Comparison of ENCODE assay signal across 11 mouse cellular contexts in genomic region chr8:47787705-47788104, GRCm38 (mm10). TPM values are rescaled to one million over a fixed set of nuclear protein-coding genes. Genes with fewer than 3 reads are reported as not detected.
DNase-seq lines count a peak whose midpoint lies in the region; ATAC-seq and TF ChIP-seq lines count a peak whose summit lies in the region.
"Had no signal": no experiment of that assay in that cellular context is flagged by ENCODE, and none has a peak within 500 bp of the region (broad histone marks: within the 10 kb centered on the region; RNA-seq: fewer than 3 reads in every experiment).

No protein-coding gene starts in this region.

- no peak for TF ChIP-seq CTCF in lung, embryonic 14.5 days (IDR thresholded peaks at IDR 0.05; ENCODE audit: low read depth)

- no peak for ATAC-seq in lung, embryonic 14.5 days (ENCODE audit: insufficient read depth)
- ATAC-seq in forebrain, embryonic 11.5 days (replicated peaks; ENCODE audit: low FRiP score) = 0 out of 2 replicates have a peak, but pooled peaks have one; percentile 27
- ATAC-seq in hindbrain, embryonic 16.5 days = no peak

- no peaks in the 10 kb centered on the region for H3K27me3 ChIP-seq in lung, embryonic 14.5 days (ENCODE audit: insufficient read depth, low read length)
- H3K27me3 ChIP-seq in forebrain, embryonic 11.5 days (ENCODE audit: control insufficient read depth, insufficient read depth, low read length) = no peaks in the 10 kb centered on the region
- H3K27me3 ChIP-seq in hindbrain, embryonic 16.5 days (replicated peaks; ENCODE audit: control insufficient read depth, insufficient read depth, low read length) = no peaks in the 10 kb centered on the region
- H3K27me3 ChIP-seq: liver, embryonic 15.5 days had no signal

- no peak overlapping the region for H3K4me3 ChIP-seq in lung, embryonic 14.5 days (ENCODE audit: low read depth, low read length)
- H3K4me3 ChIP-seq in forebrain, embryonic 11.5 days (ENCODE audit: low read depth, low read length) = no peak overlapping the region
- no peak overlapping the region for H3K4me3 ChIP-seq in hindbrain, embryonic 16.5 days (ENCODE audit: low read length)
- H3K4me3 ChIP-seq: liver, embryonic 15.5 days had no signal

- no peaks in the 10 kb centered on the region for H3K9me3 ChIP-seq in lung, embryonic 14.5 days (ENCODE audit: low read depth, low read length)
- H3K9me3 ChIP-seq in forebrain, embryonic 11.5 days (ENCODE audit: control insufficient read depth, low read length) = no peaks in the 10 kb centered on the region
- no peaks in the 10 kb centered on the region for H3K9me3 ChIP-seq in hindbrain, embryonic 16.5 days (ENCODE audit: control insufficient read depth, low read length)
- H3K9me3 ChIP-seq: liver, embryonic 15.5 days had no signal

- H3K4me1 ChIP-seq in lung, embryonic 14.5 days (ENCODE audit: insufficient read depth) = no peaks in the 10 kb centered on the region
- peaks cover 7% of the 10 kb centered on the region; the same call in 1 of the 2 replicates for H3K4me1 ChIP-seq in forebrain, embryonic 11.5 days (replicated peaks; ENCODE audit: control insufficient read depth, insufficient read depth, low read length)
- H3K4me1 ChIP-seq in hindbrain, embryonic 16.5 days (ENCODE audit: control insufficient read depth, insufficient read depth, low read depth, low read length) = no peaks in the 10 kb centered on the region
- H3K4me1 ChIP-seq: liver, embryonic 15.5 days had no signal

- H3K36me3 ChIP-seq in lung, embryonic 14.5 days (ENCODE audit: insufficient read depth) = no peaks in the 10 kb centered on the region
- H3K36me3 ChIP-seq in forebrain, embryonic 11.5 days (ENCODE audit: control insufficient read depth, insufficient read depth, low read length) = no peaks in the 10 kb centered on the region
- no peaks in the 10 kb centered on the region for H3K36me3 ChIP-seq in hindbrain, embryonic 16.5 days (ENCODE audit: control insufficient read depth, insufficient read depth, low read length)
- H3K36me3 ChIP-seq: liver, embryonic 15.5 days had no signal

- no peak overlapping the region for H3K9ac ChIP-seq in lung, embryonic 14.5 days
- no peak overlapping the region for H3K9ac ChIP-seq in forebrain, embryonic 11.5 days (ENCODE audit: low read length)
- H3K9ac ChIP-seq in hindbrain, embryonic 16.5 days (ENCODE audit: low read depth, low read length) = no peak overlapping the region
- H3K9ac ChIP-seq: liver, embryonic 15.5 days had no signal

- no peak overlapping the region for H3K4me2 ChIP-seq in lung, embryonic 14.5 days
- no peak overlapping the region for H3K4me2 ChIP-seq in forebrain, embryonic 11.5 days (ENCODE audit: low read depth, low read length, severe bottlenecking)
- peak overlapping the region; percentile 1; the same call in 1 of the 2 replicates for H3K4me2 ChIP-seq in hindbrain, embryonic 16.5 days (ENCODE audit: low read length)
- H3K4me2 ChIP-seq: liver, embryonic 15.5 days had no signal

- no peak overlapping the region for H3K27ac ChIP-seq in lung, embryonic 14.5 days (ENCODE audit: low read depth)
- H3K27ac ChIP-seq in forebrain, embryonic 11.5 days (ENCODE audit: low read depth, low read length) = no peak overlapping the region
- H3K27ac ChIP-seq in hindbrain, embryonic 16.5 days (ENCODE audit: low read depth, low read length) = no peak overlapping the region
- H3K27ac ChIP-seq: liver, embryonic 15.5 days had no signal

- DNase-seq in lung, embryonic 14.5 days = peak; percentile 5
- DNase-seq in lung, postnatal 14 days = no peak
- DNase-seq in forebrain, embryonic 11.5 days (ENCODE audit: low spot score) = no peak
- peak; percentile 49 for DNase-seq in retina, embryonic 14.5 days (ENCODE audit: low spot score)
- DNase-seq in thymus, postnatal 25 days = no peak
- no peak for DNase-seq in left cerebral cortex, postnatal 10 days (ENCODE audit: extremely low spot score in 1 of 2, low spot score in 2 of 2)
- DNase-seq in layer of hippocampus, adult 9-10 months (ENCODE audit: low spot score) = no peak
- DNase-seq: gastrocnemius, postnatal 25 days; right cerebral cortex, adult 18-20 months had no signal

- WGBS in lung, embryonic 14.5 days = 39% methylated on average over 10 of the region's 10 CpGs
- 35% methylated on average over 10 of the region's 10 CpGs for WGBS in forebrain, embryonic 11.5 days
- WGBS in hindbrain, embryonic 16.5 days = 55% methylated on average over 10 of the region's 10 CpGs

- intact Hi-C loops in left cerebral cortex, postnatal 10 days (cut with DNase I) = loop anchor here (5.0 kb wide), 1 partner anchor 35 kb away; the partner anchor contains the start of genes Cldn22 and Cldn24

RNA-seq across cellular contexts. Expression of gene Cldn24, which starts 34.2 kb away (rescaled TPM):
- not detected in 2 replicates for polyA plus RNA-seq in lung, embryonic 14.5 days (2014; fragmentation: Nextera tagmentation; extraction: Ambion mirVana)
- not detected in 2 replicates for polyA plus RNA-seq in forebrain, embryonic 11.5 days (2014; fragmentation: Nextera tagmentation; extraction: Ambion mirVana)
- polyA plus RNA-seq in hindbrain, embryonic 16.5 days (2015; fragmentation: Nextera tagmentation; extraction: Ambion mirVana) = not detected in 2 replicates
- total RNA-seq in left cerebral cortex, postnatal 10 days (2021) = not detected
- total RNA-seq: gastrocnemius, postnatal 25 days had no signal
- polyA plus RNA-seq: liver, embryonic 15.5 days had no signal

RNA-seq across cellular contexts. Expression of gene Cldn22, which starts 36.6 kb away (rescaled TPM):
- not detected in 2 replicates for polyA plus RNA-seq in lung, embryonic 14.5 days (2014; fragmentation: Nextera tagmentation; extraction: Ambion mirVana)
- not detected in 2 replicates for polyA plus RNA-seq in forebrain, embryonic 11.5 days (2014; fragmentation: Nextera tagmentation; extraction: Ambion mirVana)
- not detected in 2 replicates for polyA plus RNA-seq in hindbrain, embryonic 16.5 days (2015; fragmentation: Nextera tagmentation; extraction: Ambion mirVana)
- total RNA-seq in left cerebral cortex, postnatal 10 days (2021) = under 1 TPM in 1 of 2 experiments, not detected in 1; 0.34 TPM
- polyA plus RNA-seq: liver, embryonic 15.5 days had no signal

Comparison
In these comparisons a context has a peak if more than half of its experiments do, and no peak if none do; other contexts are left out.
1. DNase-seq: peak in lung, embryonic 14.5 days (single experiment) and retina, embryonic 14.5 days (single experiment); none in lung, postnatal 14 days (single experiment), forebrain, embryonic 11.5 days (single experiment), thymus, postnatal 25 days (single experiment), left cerebral cortex, postnatal 10 days (0 of 2) and layer of hippocampus, adult 9-10 months (single experiment).